Mouse (Mus musculus): ENCODE measurements around the gene Nlrp5.
"Not testable (repeated sequence)": the region's sequence is repeated elsewhere in the genome, so short reads cannot be mapped to it uniquely, and the experiment has no call there.

The Nlrp5 gene

DNA sequence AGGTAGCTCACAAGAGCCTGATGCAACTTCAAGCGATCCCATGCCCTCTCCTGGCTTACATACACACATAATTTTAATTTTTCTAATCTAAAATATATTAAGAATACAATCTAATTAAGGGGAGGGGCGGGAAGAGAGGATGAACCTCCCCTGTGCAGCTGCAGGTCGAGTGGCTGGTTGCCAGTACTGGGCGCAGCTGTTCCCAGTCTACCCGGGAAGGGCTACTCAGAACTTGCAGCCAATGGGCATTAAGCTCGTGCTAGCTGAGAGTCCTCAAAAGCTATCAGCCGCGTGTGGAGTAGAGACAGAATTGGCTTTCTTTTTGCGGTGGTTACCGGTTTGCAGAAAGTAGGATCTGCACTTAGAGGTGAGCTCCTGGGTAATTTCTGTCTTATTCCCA lies at the start of gene Nlrp5:
Nlrp5 (plus strand) TSS at position 301 of the 400 bp plus-strand sequence.
- no peak for DNase-seq (ENCODE audit: low read depth, low spot score)

DNA sequence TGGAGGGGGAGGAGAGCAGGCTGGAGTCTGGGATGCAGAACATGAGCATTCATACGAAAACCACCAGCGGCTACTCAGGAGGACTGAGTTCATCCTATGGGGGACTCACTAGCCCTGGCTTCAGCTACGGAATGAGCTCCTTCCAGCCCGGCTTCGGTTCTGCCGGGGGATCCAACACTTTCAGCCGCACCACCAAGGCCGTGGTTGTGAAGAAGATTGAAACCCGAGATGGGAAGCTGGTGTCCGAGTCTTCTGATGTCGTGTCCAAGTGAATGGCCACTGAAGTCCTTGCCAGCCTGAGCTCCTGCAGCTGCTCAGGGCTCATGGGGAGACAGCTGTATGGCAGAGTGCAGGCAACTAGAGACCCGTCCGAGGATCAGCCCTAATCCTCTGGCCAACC lies 27.4 kb upstream of the Nlrp5 start:
- not testable (repeated sequence) for DNase-seq (ENCODE audit: low read depth, low spot score)

DNA sequence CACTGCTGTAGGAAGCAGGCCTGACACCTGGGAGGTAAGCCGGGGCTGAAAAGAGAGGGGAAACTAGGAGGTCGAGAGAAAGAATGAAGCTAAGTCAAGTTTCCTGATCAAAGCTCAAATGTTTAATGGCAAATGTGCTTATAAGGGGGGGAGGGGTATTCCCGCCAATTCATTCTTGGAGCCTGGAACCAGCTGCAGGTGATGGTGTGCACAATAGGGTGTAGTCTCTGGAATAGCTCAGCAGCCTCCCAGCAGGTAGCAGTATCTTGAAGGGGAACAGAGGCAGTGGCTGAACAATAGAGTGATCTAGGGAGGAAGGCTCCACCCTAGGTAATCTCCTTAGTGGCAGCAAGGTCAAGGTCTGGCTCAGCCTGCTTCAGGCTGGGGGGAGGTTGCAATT lies 84.5 kb downstream of the Nlrp5 start:
- DNase-seq (ENCODE audit: low read depth, low spot score), result not testable (repeated sequence)

DNA sequence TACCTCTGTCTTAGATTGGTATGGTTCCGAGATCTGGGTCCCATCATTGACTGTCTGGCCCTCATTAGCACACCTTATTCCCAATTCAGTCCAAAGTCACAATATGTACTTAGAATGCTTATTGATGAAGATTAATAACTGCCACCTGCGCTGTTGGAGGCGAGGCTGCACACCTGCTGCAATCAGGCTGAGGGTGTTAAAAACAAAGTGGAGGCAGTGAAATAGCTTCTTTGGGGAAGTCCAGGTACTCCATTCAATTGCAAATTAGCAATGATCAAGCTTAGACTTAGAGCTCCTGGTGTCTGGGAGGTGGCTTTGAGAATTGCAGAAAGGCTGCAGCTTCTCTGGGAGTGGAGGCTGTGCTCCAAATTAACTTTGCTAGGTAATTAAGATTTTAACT lies 85.1 kb downstream of the Nlrp5 start:
- not testable (repeated sequence) for DNase-seq (ENCODE audit: low read depth, low spot score)

DNA sequence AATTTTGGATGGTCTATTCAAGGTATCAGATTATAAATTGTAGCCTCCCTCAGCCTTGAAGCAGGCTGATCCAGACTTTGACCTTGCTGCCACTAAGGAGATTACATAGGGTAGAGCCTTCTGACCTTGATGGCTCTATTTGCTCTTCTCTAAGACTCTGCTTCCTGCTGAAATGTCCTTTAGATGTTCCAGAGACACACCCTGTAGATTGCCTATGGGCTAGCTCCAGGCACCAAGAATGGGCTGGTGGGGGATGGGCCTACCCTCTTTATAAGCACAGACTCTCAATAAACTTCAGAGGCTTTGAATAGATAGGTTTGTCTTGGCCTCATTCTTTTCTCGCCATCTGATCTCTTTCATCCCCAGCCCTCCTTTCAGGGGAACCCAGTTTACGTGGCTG lies 87.2 kb downstream of the Nlrp5 start:
- not testable (repeated sequence) for DNase-seq (ENCODE audit: low read depth, low spot score)

All from brain, embryonic 18.5 days (tissue).